Mouse (Mus musculus) hindbrain, embryonic 16.5 days (tissue): Measurements from ENCODE around the gene Hist1h1e. TPM values are rescaled to one million over a fixed set of nuclear protein-coding genes. Genes with fewer than 3 reads are reported as not detected.
"Not testable (repeated sequence)": the region's sequence is repeated elsewhere in the genome, so short reads cannot be mapped to it uniquely, and the experiment has no call there.

Source experiments
- ATAC-seq: fragments of 200-750 bp; cut with Nextera tagmentation; 2 replicates; pipeline ENCODE4 v1.8.0; 2017; ENCODE audit warnings: moderate TSS enrichment, moderate library complexity
- H3K27ac ChIP-seq: fragments of 300-500 bp; sonication (generic); 2 replicates; pipeline ENCODE4 v1.5.1; 2014; ENCODE audit warnings: low read depth, mild to moderate bottlenecking, control low read depth, low read length, moderate library complexity
- H3K27me3 ChIP-seq: fragments of 300-500 bp; sonication (generic); replicated peaks from 2 replicates; pipeline ENCODE4 v1.6.1; 2014; ENCODE audit warnings: low read length; ENCODE audit not compliant: control insufficient read depth, insufficient read depth
- H3K36me3 ChIP-seq: fragments of 300-500 bp; sonication (generic); 2 replicates; pipeline ENCODE4 v1.6.1; 2014; ENCODE audit warnings: mild to moderate bottlenecking, low read length, moderate library complexity, mixed read lengths; ENCODE audit not compliant: control insufficient read depth, insufficient read depth
- H3K4me1 ChIP-seq: fragments of 300-500 bp; sonication (generic); 2 replicates; pipeline ENCODE4 v1.6.1; 2014; ENCODE audit warnings: low read depth, low read length; ENCODE audit not compliant: control insufficient read depth, insufficient read depth
- H3K4me2 ChIP-seq: fragments of 300-500 bp; sonication (generic); 2 replicates; pipeline ENCODE4 v1.6.1; 2014; ENCODE audit warnings: mild to moderate bottlenecking, low read length, control low read depth, moderate library complexity
- H3K4me3 ChIP-seq: fragments of 300-500 bp; sonication (generic); 2 replicates; pipeline ENCODE4 v1.5.1; 2014; ENCODE audit warnings: mild to moderate bottlenecking, low read length, control low read depth, moderate library complexity
- H3K9ac ChIP-seq: fragments of 300-500 bp; sonication (generic); 2 replicates; pipeline ENCODE4 v1.6.1; 2014; ENCODE audit warnings: low read depth, mild to moderate bottlenecking, control low read depth, low read length, moderate library complexity
- H3K9me3 ChIP-seq: fragments of 300-500 bp; sonication (generic); 2 replicates; pipeline ENCODE4 v1.6.1; 2014; ENCODE audit warnings: mild to moderate bottlenecking, low read length, moderate library complexity; ENCODE audit not compliant: control insufficient read depth
- WGBS: fragments of 180-500 bp; shearing (Covaris S2); extraction: QIAGEN DNeasy Blood & Tissue Kit; methylation state at CpG from one replicate; pipeline ENCODE4 v1.1.7; 2014; 5-methylcytosine and 5-hydroxymethylcytosine counted together
- polyA plus RNA-seq: library from polyadenylated mRNA; unstranded; fragments of >200 nt; fragmentation: Nextera tagmentation; extraction: Ambion mirVana; gene quantifications from 2 replicates; pipeline ENCODE4 v1.2.1, GENCODE M21; 2015

Gene Hist1h1e
- polyA plus RNA-seq = 4.0 and 5.0 TPM in 2 replicates

DNA sequence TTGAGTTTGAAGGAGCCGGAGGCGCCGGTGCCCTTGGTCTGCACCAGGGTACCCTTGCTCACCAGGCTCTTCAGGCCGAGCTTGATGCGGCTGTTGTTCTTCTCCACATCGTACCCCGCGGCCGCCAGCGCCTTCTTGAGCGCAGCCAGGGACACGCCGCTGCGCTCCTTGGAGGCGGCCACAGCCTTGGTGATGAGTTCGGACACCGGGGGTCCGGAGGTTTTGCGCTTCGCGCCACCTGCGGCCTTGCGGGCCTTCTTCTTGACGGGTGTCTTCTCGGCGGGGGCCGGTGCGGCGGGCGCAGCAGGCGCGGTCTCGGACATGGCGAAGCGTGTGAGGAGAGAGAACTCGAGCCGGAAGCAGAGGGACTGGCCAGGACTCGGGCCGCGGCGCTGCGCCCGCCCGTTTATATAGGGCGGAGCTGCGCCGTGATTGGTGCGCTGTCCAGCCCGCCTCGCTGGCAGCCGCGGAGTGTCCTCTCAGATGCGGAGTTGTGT, at the start of gene Hist1h1e:
TSS of gene Hist1h1e (minus strand) at position 384 of the 497 bp plus-strand sequence.
- 0% methylated on average over 50 of the region's 53 CpGs for WGBS
- Histone ChIP-seq H3K27ac (peak within 1 kb of the TSS; percentile 95), H3K9ac (peak within 1 kb of the TSS; percentile 72), H3K4me2 (peak within 1 kb of the TSS; percentile 98), H3K4me3 (peak within 1 kb of the TSS; percentile 61)
- H3K27me3 ChIP-seq, H3K4me1 ChIP-seq, H3K36me3 ChIP-seq, H3K9me3 ChIP-seq: not testable (repeated sequence)
- ATAC-seq = peak; percentile 94

DNA sequence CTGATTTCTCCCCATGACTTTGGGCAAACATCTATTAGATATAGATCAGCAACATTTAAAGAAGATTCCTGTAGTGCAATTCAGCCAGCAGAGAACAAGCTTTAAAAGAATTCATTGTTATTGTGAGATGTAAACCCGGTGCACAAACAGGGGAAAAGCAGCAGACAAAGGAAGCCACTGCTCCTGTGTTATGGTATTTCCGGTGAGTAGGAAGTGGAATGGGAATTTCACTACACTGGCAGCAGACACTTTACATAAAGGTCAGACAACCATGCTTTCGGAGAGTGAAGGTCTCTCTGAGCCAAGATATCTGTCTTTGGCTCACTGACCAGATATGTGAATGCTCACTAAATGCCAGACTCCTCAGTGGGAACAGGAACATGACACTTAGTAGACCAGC, 40.2 kb upstream of the Hist1h1e start:
- no peak overlapping the region for H3K4me3 ChIP-seq
- H3K27me3 ChIP-seq = no peaks in the 10 kb centered on the region
- no peaks in the 10 kb centered on the region for H3K36me3 ChIP-seq
- H3K4me1 ChIP-seq = no peaks in the 10 kb centered on the region
- no peak overlapping the region for H3K9ac ChIP-seq
- no peak overlapping the region for H3K27ac ChIP-seq
- H3K4me2 ChIP-seq = no peak overlapping the region
- no peaks in the 10 kb centered on the region for H3K9me3 ChIP-seq
- 75% methylated on average over 3 of the region's 3 CpGs for WGBS
- ATAC-seq = no peak

DNA sequence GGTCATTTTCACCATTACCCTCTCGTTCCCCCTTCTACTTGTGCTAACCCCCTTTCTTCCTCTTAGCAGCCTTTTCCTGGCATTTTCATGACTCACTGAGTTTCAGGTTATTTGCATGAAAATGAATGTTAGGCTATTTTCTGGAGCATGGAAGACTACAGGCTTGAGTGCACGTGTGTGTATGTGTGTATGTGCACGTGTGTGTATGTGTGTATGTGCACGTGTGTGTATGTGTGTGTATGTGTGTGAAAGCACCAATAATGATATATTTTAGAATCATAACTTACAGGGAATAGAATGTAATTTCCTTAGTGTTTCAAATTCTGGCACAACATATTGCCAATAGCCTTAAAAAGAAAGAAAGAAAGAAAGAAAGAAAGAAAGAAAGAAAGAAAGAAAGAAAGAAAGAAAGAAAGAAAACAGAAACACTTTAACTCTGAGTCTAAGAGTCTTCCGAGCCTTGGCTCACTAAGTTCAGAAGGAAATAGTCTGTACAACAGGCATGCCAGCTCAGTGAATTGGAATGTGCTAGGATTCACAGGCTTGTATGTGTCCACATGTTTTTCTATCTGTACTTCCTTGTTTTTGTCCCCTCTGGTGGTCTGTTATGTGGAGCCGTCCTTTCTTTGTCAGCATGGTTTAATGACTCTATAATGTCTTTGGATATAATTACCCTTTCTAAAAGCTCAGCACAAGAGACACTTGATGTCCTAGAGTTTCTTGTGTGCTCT, 37.4 kb upstream of the Hist1h1e start:
- H3K36me3 ChIP-seq = no peaks in the 10 kb centered on the region
- 71% methylated on average over 6 of the region's 6 CpGs for WGBS
- H3K4me3 ChIP-seq = no peak overlapping the region
- H3K4me2 ChIP-seq = no peak overlapping the region
- no peak overlapping the region for H3K27ac ChIP-seq
- H3K27me3 ChIP-seq = no peaks in the 10 kb centered on the region
- H3K9ac ChIP-seq = no peak overlapping the region
- H3K9me3 ChIP-seq = no peaks in the 10 kb centered on the region
- no peaks in the 10 kb centered on the region for H3K4me1 ChIP-seq
- ATAC-seq = no peak

DNA sequence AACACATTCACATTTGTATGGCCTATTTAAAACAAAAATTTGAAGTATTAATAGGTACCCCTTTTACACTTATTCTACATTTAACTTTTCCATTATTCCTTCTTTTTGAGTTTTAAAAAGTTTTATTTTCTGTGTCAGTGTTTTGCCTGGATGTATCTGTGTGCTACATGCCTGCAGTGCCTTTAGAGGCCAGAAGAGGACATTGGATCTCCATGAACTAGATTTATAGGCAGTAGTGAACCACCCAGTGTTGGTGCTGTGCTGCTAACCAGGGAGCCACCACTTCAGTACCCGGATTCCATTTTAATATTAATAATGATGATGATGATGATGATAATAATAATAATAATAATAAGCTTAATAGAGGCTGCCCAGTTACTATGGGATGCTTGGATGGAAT, 8.3 kb upstream of the Hist1h1e start:
- Histone ChIP-seq H3K4me1 (no peaks in the 10 kb centered on the region), H3K36me3 (no peaks in the 10 kb centered on the region), H3K9me3 (no peaks in the 10 kb centered on the region), H3K9ac (no peak overlapping the region), H3K27me3 (no peaks in the 10 kb centered on the region), H3K4me3 (no peak overlapping the region), H3K4me2 (no peak overlapping the region), H3K27ac (no peak overlapping the region)
- WGBS = 43% methylated on average over 1 of the region's 1 CpGs
- no peak for ATAC-seq

DNA sequence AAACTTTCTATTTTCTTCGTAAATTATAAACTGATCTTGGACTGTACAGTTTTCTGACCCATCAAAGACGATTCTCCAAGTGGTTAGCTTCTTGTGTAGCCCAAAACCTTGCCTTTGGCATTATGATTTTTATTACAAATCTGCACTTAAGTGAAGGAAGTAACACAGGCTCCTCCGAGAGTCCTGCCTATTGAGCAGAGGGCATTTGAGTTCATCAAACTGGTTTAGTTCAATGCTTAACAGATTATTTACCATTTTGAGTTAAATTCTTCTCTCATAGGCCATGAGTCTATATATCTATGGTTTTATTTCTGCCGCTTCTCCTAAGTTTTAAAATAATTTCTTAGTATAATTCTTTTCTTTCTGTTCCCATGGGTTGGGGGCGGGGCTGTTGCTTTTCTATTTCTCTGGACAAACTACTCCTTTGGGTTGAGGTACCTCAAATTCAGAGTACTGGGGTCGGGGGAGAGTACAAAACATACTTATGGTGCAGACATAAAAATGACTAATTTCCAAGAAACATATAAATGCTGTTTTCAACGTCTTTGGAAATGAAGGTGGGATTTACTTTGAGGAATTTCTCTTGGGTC, 598 bp upstream of the Hist1h1e start:
- no peak for ATAC-seq
- H3K27me3 ChIP-seq = no peaks in the 10 kb centered on the region
- H3K9me3 ChIP-seq = no peaks in the 10 kb centered on the region
- peak overlapping the region; percentile 98 for H3K4me2 ChIP-seq
- peak overlapping the region; percentile 61 for H3K4me3 ChIP-seq
- H3K4me1 ChIP-seq = peaks cover 8% of the 10 kb centered on the region
- peak overlapping the region; percentile 51 for H3K27ac ChIP-seq
- H3K9ac ChIP-seq = peak overlapping the region; percentile 54
- 28% methylated on average over 7 of the region's 7 CpGs for WGBS
- no peaks in the 10 kb centered on the region for H3K36me3 ChIP-seq

DNA sequence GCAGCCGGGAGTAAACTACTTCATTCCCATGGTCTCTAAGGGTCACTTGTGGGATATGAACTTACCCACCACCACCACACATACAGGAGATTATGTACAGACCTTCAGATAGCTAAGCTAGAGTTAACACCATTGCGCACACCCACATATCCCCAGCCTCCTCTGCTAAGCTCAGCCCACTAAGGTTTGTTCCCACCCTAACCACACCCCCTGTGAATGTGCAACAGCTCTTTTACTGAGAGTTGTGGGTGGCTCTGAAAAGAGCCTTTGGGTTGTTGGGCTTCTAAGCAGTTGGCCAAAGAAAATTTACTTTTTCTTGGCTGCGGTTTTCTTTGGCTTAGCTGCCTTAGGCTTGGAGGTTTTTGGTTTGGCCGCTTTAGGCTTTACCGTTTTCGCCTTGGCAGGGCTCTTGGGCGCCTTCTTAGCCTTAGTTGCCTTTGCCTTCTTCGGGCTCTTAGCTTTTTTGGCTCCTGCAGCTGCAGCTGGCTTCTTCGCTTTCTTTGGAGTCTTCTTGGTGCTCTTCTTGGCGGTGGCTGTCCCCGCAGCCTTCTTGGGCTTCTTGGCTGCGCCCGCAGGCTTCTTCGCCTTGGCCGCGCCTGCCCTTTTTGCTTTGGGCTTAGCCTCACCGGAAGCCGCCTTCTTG, 705 bp downstream of the Hist1h1e start:
- Histone ChIP-seq H3K4me1 (peaks cover 8% of the 10 kb centered on the region), H3K4me3 (peak overlapping the region; percentile 61), H3K4me2 (peak overlapping the region; percentile 98), H3K27me3 (no peaks in the 10 kb centered on the region), H3K9ac (peak overlapping the region; percentile 72), H3K9me3 (no peaks in the 10 kb centered on the region), H3K27ac (peak overlapping the region; percentile 95), H3K36me3 (no peaks in the 10 kb centered on the region)
- peak; percentile 89 for ATAC-seq
- WGBS = under 1% methylated on average over 18 of the region's 18 CpGs

DNA sequence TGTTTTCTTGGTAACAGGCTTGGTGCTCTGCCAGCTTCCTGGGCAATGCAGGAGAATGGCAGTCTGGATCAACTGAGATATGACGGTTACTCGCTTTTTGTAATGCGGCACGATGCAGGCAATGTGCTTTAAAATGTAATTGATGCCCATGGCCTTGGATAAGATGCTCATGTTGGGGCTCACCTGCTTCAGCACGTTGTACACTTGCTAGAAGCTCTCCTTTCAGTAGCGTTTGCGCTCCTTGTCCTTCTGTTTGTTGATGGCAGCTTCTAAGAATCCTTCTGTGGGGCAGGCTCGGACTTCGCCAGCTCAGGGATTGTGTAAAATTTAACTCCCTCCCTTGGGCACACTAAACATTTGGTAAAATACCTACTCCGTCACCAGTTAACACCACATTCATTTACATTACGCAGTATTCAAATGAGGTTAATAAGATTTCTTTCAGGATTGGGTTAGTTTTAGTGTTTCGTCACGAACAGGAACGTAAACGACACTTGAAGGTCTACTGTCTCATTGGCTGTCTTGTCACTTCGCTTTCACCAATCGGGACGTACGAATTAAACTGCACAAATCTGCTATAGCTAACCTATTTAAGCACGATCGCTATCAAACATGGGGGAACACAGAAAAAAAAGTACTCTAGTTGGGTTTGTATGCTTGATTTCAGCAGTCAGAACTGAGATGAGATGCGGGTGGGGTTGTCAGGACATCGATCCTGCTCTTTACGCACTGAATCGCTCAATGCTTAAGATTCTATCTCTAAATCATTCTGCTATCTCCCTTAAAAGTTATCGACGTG, 1.4 kb downstream of the Hist1h1e start, which contains the start of gene Hist1h2be:
TSS of gene Hist1h2be (minus strand) at position 392 of the 799 bp plus-strand sequence.
- 0% methylated on average over 27 of the region's 27 CpGs for WGBS
- peak within 1 kb of the TSS; percentile 74 for H3K9ac ChIP-seq
- peak within 1 kb of the TSS; percentile 61 for H3K4me3 ChIP-seq
- no peaks in the 10 kb centered on the region for H3K27me3 ChIP-seq
- H3K36me3 ChIP-seq = no peaks in the 10 kb centered on the region
- H3K4me2 ChIP-seq = peak within 1 kb of the TSS; percentile 98
- H3K27ac ChIP-seq = peak within 1 kb of the TSS; percentile 95
- H3K9me3 ChIP-seq = no peaks in the 10 kb centered on the region
- ATAC-seq = peak; percentile 93
- H3K4me1 ChIP-seq = peaks cover 8% of the 10 kb centered on the region

DNA sequence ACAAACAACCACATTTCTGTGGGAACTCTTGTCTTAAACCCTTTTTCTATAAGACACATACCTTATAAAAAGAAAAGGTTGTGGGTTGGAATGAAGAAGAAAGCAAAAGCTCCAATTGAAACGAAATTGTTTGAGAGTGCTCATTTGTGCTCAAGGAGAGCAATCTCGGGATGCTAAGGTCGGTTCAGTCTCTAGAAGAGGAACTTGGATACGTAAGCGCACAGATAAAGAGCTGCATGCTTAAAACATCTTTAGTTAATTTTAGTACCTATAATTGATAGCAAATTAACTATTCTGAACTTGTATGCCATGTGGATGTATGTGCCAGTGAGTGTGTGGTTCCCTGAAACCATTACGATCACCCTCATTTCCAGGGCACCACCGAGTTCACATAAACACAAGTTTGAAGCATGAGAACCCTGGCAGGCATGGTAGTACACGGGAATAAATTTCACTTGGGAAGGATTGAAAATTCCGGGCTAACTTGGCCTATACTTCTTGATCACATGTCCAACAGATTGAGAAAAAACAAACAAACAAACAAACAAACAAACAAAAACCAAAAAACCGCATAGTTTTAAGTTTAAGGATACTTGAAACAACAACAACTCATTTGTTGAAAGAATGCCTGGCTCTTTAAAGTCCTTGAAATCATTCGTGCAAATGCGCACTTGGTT, 2.2 kb downstream of the Hist1h1e start:
- Histone ChIP-seq H3K4me1 (peaks cover 8% of the 10 kb centered on the region), H3K27me3 (no peaks in the 10 kb centered on the region), H3K9me3 (no peaks in the 10 kb centered on the region), H3K27ac (peak overlapping the region; percentile 95), H3K4me2 (peak overlapping the region; percentile 98), H3K9ac (peak overlapping the region; percentile 74), H3K36me3 (no peaks in the 10 kb centered on the region), H3K4me3 (peak overlapping the region; percentile 61)
- WGBS = 52% methylated on average over 12 of the region's 12 CpGs
- ATAC-seq = no peak
